Mouse (Mus musculus) stomach, postnatal 0 days (tissue): ENCODE measurements at regions not wholly inside any gene's neighbourhood (a gene's known extent, or its start where the extent isn't known, plus 50 kb on each side); places are given as distances from the start of the nearest gene placed in this dataset.

ENCODE experiments used
- CTCF ChIP-seq: IDR thresholded peaks from 2 replicates; pipeline ENCODE4 v1.5.1; 2016; ENCODE audit warnings: antibody characterized with exemption, low read depth, mild to moderate bottlenecking, moderate library complexity
- EP300 ChIP-seq: optimal IDR thresholded peaks from 2 replicates; pipeline ENCODE3; 2016; ENCODE audit warnings: antibody characterized with exemption

DNA sequence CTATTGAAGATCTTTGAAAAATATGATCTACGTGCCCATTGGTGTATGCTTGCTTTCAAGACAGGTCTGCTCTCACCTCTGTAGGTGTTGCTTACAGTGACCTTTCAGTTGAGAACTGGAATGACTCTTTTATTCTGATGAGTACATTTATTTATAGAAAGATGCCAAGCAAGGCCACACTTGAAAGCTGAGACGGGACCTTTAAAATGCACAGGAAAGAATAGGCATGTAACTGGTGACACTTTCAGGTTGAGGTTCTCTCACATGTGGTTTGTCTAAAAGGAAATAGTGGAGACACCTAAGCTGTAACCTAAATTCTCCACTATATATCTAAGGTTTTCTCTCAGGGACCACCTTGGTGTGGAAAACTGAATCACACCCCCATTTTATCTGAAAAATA, 326.0 kb upstream of the Cblb start:
- no peak for TF ChIP-seq EP300
- no peak for TF ChIP-seq CTCF
